Comparison of ENCODE assay signal across 6 mouse cellular contexts in genomic region chr3:87012406-87012805, GRCm38 (mm10). TPM values are rescaled to one million over a fixed set of nuclear protein-coding genes. Genes with fewer than 3 reads are reported as not detected.
DNase-seq lines count a peak whose midpoint lies in the region; TF ChIP-seq lines count a peak whose summit lies in the region.
"Not testable (repeated sequence)": the region's sequence is repeated elsewhere in the genome, so short reads cannot be mapped to it uniquely, and the experiment has no call there.
"Had no signal": no experiment of that assay in that cellular context is flagged by ENCODE, and none has a peak within 500 bp of the region (broad histone marks: within the 10 kb centered on the region; RNA-seq: fewer than 3 reads in every experiment).

No protein-coding gene starts in this region.

- not testable (repeated sequence) for H3K9ac ChIP-seq in liver, adult 2 months (ENCODE audit: low read depth, low read length)

- peak overlapping the region; percentile 63; the same call in 1 of the 2 replicates for H3K27ac ChIP-seq in brown adipose tissue, adult 24 weeks (replicated peaks; ENCODE audit: low read depth, low read length)
- peak overlapping the region; percentile 92 for H3K27ac ChIP-seq in liver, adult 2 months (replicated peaks; ENCODE audit: insufficient read depth, low read depth, low read length)

- TF ChIP-seq POLR2A in liver, adult 2 months (IDR thresholded peaks at IDR 0.05; ENCODE audit: extremely low read depth, insufficient read depth, low read length) = not testable (repeated sequence)

- DNase-seq in adipocyte (ENCODE audit: low spot score) = peak; percentile 35
- peak; percentile 41 for DNase-seq in adrenal gland, adult 2 months
- DNase-seq in adrenal gland, postnatal 14 days = peak; percentile 32
- peak; percentile 92 for DNase-seq in liver, adult 2 months (ENCODE audit: extremely low read depth, low read depth, low spot score)

- H3K4me1 ChIP-seq in brown adipose tissue, adult 24 weeks (ENCODE audit: control insufficient read depth, insufficient read depth, insufficient read length, low read length) = not testable (repeated sequence)
- H3K4me1 ChIP-seq in liver, adult 2 months (ENCODE audit: control insufficient read depth, insufficient read depth, low read length) = peaks cover 22% of the 10 kb centered on the region

- 26% methylated on average over 3 of the region's 3 CpGs for WGBS in liver, adult 2 months

- H3K4me3 ChIP-seq in brown adipose tissue, adult 24 weeks (ENCODE audit: insufficient read depth, low read depth, low read length); liver, adult 2 months (ENCODE audit: insufficient read depth, low read depth, low read length): not testable (repeated sequence)

- not testable (repeated sequence) for TF ChIP-seq CTCF in liver, adult 2 months (IDR thresholded peaks at IDR 0.05; ENCODE audit: low read depth, low read length)

- not testable (repeated sequence) for H3K36me3 ChIP-seq in liver, adult 2 months (ENCODE audit: control insufficient read depth, insufficient read depth, low read length)

- not testable (repeated sequence) for H3K27me3 ChIP-seq in liver, adult 2 months (ENCODE audit: control insufficient read depth, insufficient read depth, low read length)

- H3K79me2 ChIP-seq in liver, adult 2 months (ENCODE audit: control insufficient read depth, insufficient read depth, low read length) = not testable (repeated sequence)

RNA-seq across cellular contexts. Expression of gene Cd1d1, which starts 13.2 kb away (rescaled TPM):
- 100 to 1,000 TPM in 1 of 2 experiments, 10 to 100 TPM in 1; 76.1 to 352 TPM for total RNA-seq in adrenal gland, adult 2 months (2021)
- polyA plus RNA-seq in adrenal gland, adult 2 months (2012; rRNA removed) = 167 and 252 TPM in 2 replicates
- total RNA-seq in adrenal gland, postnatal 14 days (2021) = 112 and 145 TPM in 2 replicates
- polyA plus RNA-seq in brown adipose tissue, adult 24 weeks (2012; ENCODE audit: insufficient read depth, insufficient read length, missing spikeins) = 87.5 and 141 TPM in 2 replicates
- 336 and 410 TPM in 2 replicates for total RNA-seq in liver, adult 2 months (2014; rRNA removed)
- 251 and 268 TPM in 2 replicates for polyA plus RNA-seq in liver, adult 2 months (2012; rRNA removed)
- polyA plus RNA-seq: G1E had no signal

Comparison
In these comparisons a context has a peak if more than half of its experiments do, and no peak if none do; other contexts are left out.
1. DNase-seq: peak in every context shown above with its lines; median percentile 92 in liver, adult 2 months; 41 in adrenal gland, adult 2 months; 35 in adipocyte; 32 in adrenal gland, postnatal 14 days.